Mouse (Mus musculus) layer of hippocampus, adult 2 months (tissue): ENCODE results near the gene Sdr39u1. TPM values are rescaled to one million over a fixed set of nuclear protein-coding genes. Genes with fewer than 3 reads are reported as not detected.

Experiments
- DNase-seq, 2 experiments: peaks; one replicate each; pipeline ENCODE4 v3.0.0; 2022; ENCODE audit warnings: low spot score in 2 of 2
- H3K27ac ChIP-seq: fragments of 200-600 bp; 2 replicates; pipeline ENCODE4 v1.8.1; 2022
- H3K4me3 ChIP-seq: fragments of 200-600 bp; 2 replicates; pipeline ENCODE4 v1.8.1; 2022; ENCODE audit warnings: mild to moderate bottlenecking
- CTCF ChIP-seq: fragments of 200-600 bp; conservative IDR thresholded peaks from 2 replicates; pipeline ENCODE4 v1.8.1; 2022; ENCODE audit warnings: antibody characterized with exemption, mild to moderate bottlenecking, moderate library complexity
- total RNA-seq, 2 experiments: library from RNA; stranded (reverse); gene quantifications; 2 replicates each; pipeline ENCODE4 v1.2.3; 2021

Gene Sdr39u1
- total RNA-seq, 2 experiments from 2014 or later, result 63.5 to 78.7 TPM

GRCm38 (mm10) chr14:55913406-55913805 is 13.3 kb upstream of the Sdr39u1 start:
- TF ChIP-seq CTCF, result no peak
- H3K27ac ChIP-seq, result no peak overlapping the region
- DNase-seq, result no peak
- H3K4me3 ChIP-seq, result no peak overlapping the region

GRCm38 (mm10) chr14:55905518-55905917 is 5.4 kb upstream of the Sdr39u1 start:
- H3K4me3 ChIP-seq, result no peak overlapping the region
- DNase-seq, result no peak
- H3K27ac ChIP-seq, result no peak overlapping the region
- TF ChIP-seq CTCF, result peak; percentile 74

GRCm38 (mm10) chr14:55900414-55900755 is 292 bp upstream of the Sdr39u1 start:
- DNase-seq, result no peak
- TF ChIP-seq CTCF, result no peak
- peak overlapping the region; percentile 67 for H3K4me3 ChIP-seq
- peak overlapping the region; percentile 94 for H3K27ac ChIP-seq

- H3K27ac ChIP-seq, result no peak overlapping the region
- no peak for DNase-seq
- H3K4me3 ChIP-seq, result no peak overlapping the region
- TF ChIP-seq CTCF, result no peak
Measured at GRCm38 (mm10) chr14:55898947-55899346, 1.1 kb downstream of the Sdr39u1 start.

- no peak for TF ChIP-seq CTCF
- DNase-seq, result no peak
- Histone ChIP-seq H3K27ac (no peak overlapping the region), H3K4me3 (no peak overlapping the region)
Measured at GRCm38 (mm10) chr14:55897671-55898070, 2.4 kb downstream of the Sdr39u1 start.

GRCm38 (mm10) chr14:55886571-55887382 is 13.3 kb downstream of the Sdr39u1 start:
- H3K27ac ChIP-seq, result no peak overlapping the region
- H3K4me3 ChIP-seq, result no peak overlapping the region; the same call in 1 of the 2 replicates
- no peak for DNase-seq
- no peak for TF ChIP-seq CTCF

- no peak for TF ChIP-seq CTCF
- DNase-seq, result peak in 1 of 2 experiments; percentile 41
- Histone ChIP-seq H3K27ac (peak overlapping the region; percentile 92), H3K4me3 (peak overlapping the region; percentile 77)
Measured at GRCm38 (mm10) chr14:55885791-55886271, 14.3 kb downstream of the Sdr39u1 start.

- no peak for TF ChIP-seq CTCF
- no peak for DNase-seq
Measured at GRCm38 (mm10) chr14:55885114-55885790, 14.8 kb downstream of the Sdr39u1 start.

GRCm38 (mm10) chr14:55884713-55885113 is 15.4 kb downstream of the Sdr39u1 start, which contains the start of gene Khnyn:
Gene Khnyn, plus strand, starts transcription at chr14:55884947.
- H3K27ac ChIP-seq, result peak within 1 kb of the TSS; percentile 92
- no peak for TF ChIP-seq CTCF
- DNase-seq, result peak; percentile 68 to 79
- peak within 1 kb of the TSS; percentile 77 for H3K4me3 ChIP-seq

More at GRCm38 (mm10) chr14:55885114-55885790, 14.8 kb downstream of the Sdr39u1 start:
- Histone ChIP-seq H3K4me3 (peak overlapping the region; percentile 77), H3K27ac (peak overlapping the region; percentile 92)

GRCm38 (mm10) chr14:55884166-55884565 is 15.9 kb downstream of the Sdr39u1 start, which contains the start of gene Cbln3:
Gene Cbln3, minus strand, starts transcription at chr14:55884392.
- Histone ChIP-seq H3K4me3 (peak within 1 kb of the TSS; percentile 77), H3K27ac (peak within 1 kb of the TSS; percentile 92)
- DNase-seq, result no peak
- TF ChIP-seq CTCF, result no peak

- DNase-seq, result no peak
- Histone ChIP-seq H3K27ac (no peak overlapping the region), H3K4me3 (no peak overlapping the region)
- no peak for TF ChIP-seq CTCF
Measured at GRCm38 (mm10) chr14:55883663-55884062, 16.4 kb downstream of the Sdr39u1 start.

GRCm38 (mm10) chr14:55883149-55883661 is 16.9 kb downstream of the Sdr39u1 start:
- no peak for TF ChIP-seq CTCF
- no peak for DNase-seq
- H3K4me3 ChIP-seq, result no peak overlapping the region
- no peak overlapping the region for H3K27ac ChIP-seq

- H3K27ac ChIP-seq, result no peak overlapping the region
- DNase-seq, result no peak
- H3K4me3 ChIP-seq, result no peak overlapping the region
- TF ChIP-seq CTCF, result no peak
Measured at GRCm38 (mm10) chr14:55882171-55882641, 17.9 kb downstream of the Sdr39u1 start.
